In the genomic region with DNA sequence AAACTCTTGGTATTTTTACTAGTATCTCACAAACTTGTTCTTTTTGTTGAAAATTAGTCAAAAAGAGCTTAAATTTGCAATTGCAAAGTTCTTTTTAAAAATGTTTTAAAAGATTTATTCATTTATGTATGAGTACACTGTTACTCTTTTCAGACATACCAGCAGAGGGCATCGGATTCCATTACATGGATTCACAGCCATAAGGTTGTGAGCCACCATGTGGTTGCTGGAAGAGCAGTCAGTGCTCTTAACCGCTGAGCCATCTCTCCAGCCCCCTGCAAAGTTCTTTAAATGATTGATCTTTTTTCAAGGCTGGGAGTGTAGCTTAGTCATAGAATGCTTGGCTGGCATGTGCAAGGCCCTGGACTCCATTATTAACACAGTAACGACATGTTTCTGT, we compare ENCODE assay signal across 9 mouse cellular contexts. TPM values are rescaled to one million over a fixed set of nuclear protein-coding genes. Genes with fewer than 3 reads are reported as not detected.
DNase-seq lines count a peak whose midpoint lies in the region; ATAC-seq lines count a peak whose summit lies in the region.
"Had no signal": no experiment of that assay in that cellular context is flagged by ENCODE, and none has a peak within 500 bp of the region (broad histone marks: within the 10 kb centered on the region; RNA-seq: fewer than 3 reads in every experiment).

No protein-coding gene starts in this region.

- 67% methylated on average over 3 of the region's 3 CpGs for WGBS in forebrain, embryonic 11.5 days
- WGBS in forebrain, embryonic 10.5 days: 79% methylated on average over 3 of the region's 3 CpGs
- WGBS in hindbrain, embryonic 13.5 days: 56% methylated on average over 3 of the region's 3 CpGs

- H3K4me3 ChIP-seq in forebrain, embryonic 11.5 days (ENCODE audit: low read depth, low read length): no peak overlapping the region
- H3K4me3 ChIP-seq in forebrain, embryonic 10.5 days: no peak overlapping the region
- H3K4me3 ChIP-seq in hindbrain, embryonic 13.5 days: no peak overlapping the region

- no peaks in the 10 kb centered on the region for H3K9me3 ChIP-seq in forebrain, embryonic 11.5 days (ENCODE audit: control insufficient read depth, low read length)
- H3K9me3 ChIP-seq in forebrain, embryonic 10.5 days: no peaks in the 10 kb centered on the region
- no peaks in the 10 kb centered on the region for H3K9me3 ChIP-seq in hindbrain, embryonic 13.5 days

- no peak overlapping the region for H3K27ac ChIP-seq in forebrain, embryonic 11.5 days (ENCODE audit: low read depth, low read length)
- H3K27ac ChIP-seq in forebrain, embryonic 10.5 days: no peak overlapping the region
- no peak overlapping the region for H3K27ac ChIP-seq in hindbrain, embryonic 13.5 days

- H3K27me3 ChIP-seq in forebrain, embryonic 11.5 days (ENCODE audit: control insufficient read depth, insufficient read depth, low read length): no peaks in the 10 kb centered on the region
- no peaks in the 10 kb centered on the region for H3K27me3 ChIP-seq in forebrain, embryonic 10.5 days (ENCODE audit: poor library complexity, severe bottlenecking)
- no peaks in the 10 kb centered on the region for H3K27me3 ChIP-seq in hindbrain, embryonic 13.5 days

- no peak overlapping the region for H3K4me2 ChIP-seq in forebrain, embryonic 11.5 days (ENCODE audit: low read depth, low read length, severe bottlenecking)
- no peak overlapping the region for H3K4me2 ChIP-seq in hindbrain, embryonic 13.5 days

- no peak overlapping the region for H3K9ac ChIP-seq in forebrain, embryonic 11.5 days (ENCODE audit: low read length)
- no peak overlapping the region for H3K9ac ChIP-seq in hindbrain, embryonic 13.5 days

- H3K36me3 ChIP-seq in forebrain, embryonic 11.5 days (ENCODE audit: control insufficient read depth, insufficient read depth, low read length): peaks cover 21% of the 10 kb centered on the region; the same call in 1 of the 2 replicates
- peaks cover 98% of the 10 kb centered on the region for H3K36me3 ChIP-seq in forebrain, embryonic 10.5 days (replicated peaks)
- peaks cover 87% of the 10 kb centered on the region for H3K36me3 ChIP-seq in hindbrain, embryonic 13.5 days

- no peak for DNase-seq in forebrain, embryonic 11.5 days (ENCODE audit: low spot score)
- DNase-seq in forebrain, embryonic 10.5 days (ENCODE audit: extremely low spot score, low spot score): no peak
- DNase-seq in 3T3-L1 (ENCODE audit: low read depth, low spot score) (peak; percentile 89), ZHBTc4 (ENCODE audit: low read depth, low spot score) (peak; percentile 53)
- DNase-seq in layer of hippocampus, postnatal 10 days (ENCODE audit: low spot score in 2 of 2): no peak

- no peaks in the 10 kb centered on the region for H3K4me1 ChIP-seq in forebrain, embryonic 11.5 days (replicated peaks; ENCODE audit: control insufficient read depth, insufficient read depth, low read length)
- H3K4me1 ChIP-seq in forebrain, embryonic 10.5 days: no peaks in the 10 kb centered on the region
- peaks cover 41% of the 10 kb centered on the region for H3K4me1 ChIP-seq in hindbrain, embryonic 13.5 days (replicated peaks)

- ATAC-seq in forebrain, embryonic 11.5 days (replicated peaks; ENCODE audit: low FRiP score): 0 out of 2 replicates have a peak, but pooled peaks have one; percentile 39
- ATAC-seq in hindbrain, embryonic 13.5 days (ENCODE audit: low FRiP score): peak; percentile 28; the same call in 1 of the 2 replicates
- ATAC-seq in megakaryocyte progenitor cell, adult 5-6 weeks (replicated peaks; ENCODE audit: poor library complexity): peak; percentile 85
- ATAC-seq in erythroid progenitor cell, adult 5-6 weeks (replicated peaks; ENCODE audit: low FRiP score, poor library complexity, severe bottlenecking): no peak

RNA-seq across cellular contexts. Expression of a gene that starts 8.5 kb away (rescaled TPM):
- polyA plus RNA-seq in forebrain, embryonic 11.5 days (2014; fragmentation: Nextera tagmentation; extraction: Ambion mirVana): 37.9 and 39.5 TPM in 2 replicates
- polyA plus RNA-seq in forebrain, embryonic 10.5 days (2016; fragmentation: Nextera tagmentation; extraction: Ambion mirVana): 39.1 and 40.3 TPM in 2 replicates
- polyA plus RNA-seq in hindbrain, embryonic 13.5 days (2015; fragmentation: Nextera tagmentation; extraction: Ambion mirVana): 39.4 and 47.2 TPM in 2 replicates
- 8.7 and 12.3 TPM in 2 replicates for total RNA-seq in megakaryocyte progenitor cell, adult 5-6 weeks (2015)
- 6.1 and 11.0 TPM in 2 replicates for total RNA-seq in megakaryocyte progenitor cell, adult 5-6 weeks (2017)
- not detected in 2 replicates for total RNA-seq in erythroid progenitor cell, adult 5-6 weeks (2015; ENCODE audit: low replicate concordance)
- total RNA-seq in erythroid progenitor cell, adult 5-6 weeks (2017; ENCODE audit: low replicate concordance): 1.7 TPM in 1 of 2 replicates, not detected in the other
- 10 to 100 TPM; 25.3 to 25.7 TPM for total RNA-seq in layer of hippocampus, postnatal 10 days (2021)

RNA-seq across cellular contexts. Expression of a gene that starts 9.0 kb away (rescaled TPM):
- polyA plus RNA-seq in forebrain, embryonic 11.5 days (2014; fragmentation: Nextera tagmentation; extraction: Ambion mirVana): 110 and 112 TPM in 2 replicates
- 90.7 and 93.2 TPM in 2 replicates for polyA plus RNA-seq in forebrain, embryonic 10.5 days (2016; fragmentation: Nextera tagmentation; extraction: Ambion mirVana)
- 168 and 169 TPM in 2 replicates for polyA plus RNA-seq in hindbrain, embryonic 13.5 days (2015; fragmentation: Nextera tagmentation; extraction: Ambion mirVana)
- total RNA-seq in megakaryocyte progenitor cell, adult 5-6 weeks (2015): 169 and 177 TPM in 2 replicates
- 126 and 128 TPM in 2 replicates for total RNA-seq in megakaryocyte progenitor cell, adult 5-6 weeks (2017)
- total RNA-seq in erythroid progenitor cell, adult 5-6 weeks (2015; ENCODE audit: low replicate concordance): 17.7 and 24.7 TPM in 2 replicates
- 11.6 and 13.2 TPM in 2 replicates for total RNA-seq in erythroid progenitor cell, adult 5-6 weeks (2017; ENCODE audit: low replicate concordance)
- total RNA-seq in layer of hippocampus, postnatal 10 days (2021): 100 to 1,000 TPM; 109 to 114 TPM

RNA-seq across cellular contexts. Expression of a gene that starts 51.6 kb away (rescaled TPM):
- 0.21 and 0.32 TPM in 2 replicates for polyA plus RNA-seq in forebrain, embryonic 11.5 days (2014; fragmentation: Nextera tagmentation; extraction: Ambion mirVana)
- polyA plus RNA-seq in forebrain, embryonic 10.5 days (2016; fragmentation: Nextera tagmentation; extraction: Ambion mirVana): 0.16 and 0.18 TPM in 2 replicates
- 0.30 and 0.57 TPM in 2 replicates for polyA plus RNA-seq in hindbrain, embryonic 13.5 days (2015; fragmentation: Nextera tagmentation; extraction: Ambion mirVana)
- total RNA-seq in megakaryocyte progenitor cell, adult 5-6 weeks (2015): 1.2 TPM in 1 of 2 replicates, not detected in the other
- 0.10 and 0.87 TPM in 2 replicates for total RNA-seq in megakaryocyte progenitor cell, adult 5-6 weeks (2017)
- total RNA-seq in erythroid progenitor cell, adult 5-6 weeks (2015; ENCODE audit: low replicate concordance): 2.9 TPM in 1 of 2 replicates, not detected in the other
- total RNA-seq in erythroid progenitor cell, adult 5-6 weeks (2017; ENCODE audit: low replicate concordance): not detected in 2 replicates
- under 1 TPM; 0.91 to 0.96 TPM for total RNA-seq in layer of hippocampus, postnatal 10 days (2021)

RNA-seq across cellular contexts. Expression of a gene that starts 55.4 kb away (rescaled TPM):
- not detected in 2 replicates for polyA plus RNA-seq in forebrain, embryonic 11.5 days (2014; fragmentation: Nextera tagmentation; extraction: Ambion mirVana)
- polyA plus RNA-seq in forebrain, embryonic 10.5 days (2016; fragmentation: Nextera tagmentation; extraction: Ambion mirVana): not detected in 2 replicates
- not detected in 2 replicates for polyA plus RNA-seq in hindbrain, embryonic 13.5 days (2015; fragmentation: Nextera tagmentation; extraction: Ambion mirVana)
- total RNA-seq in megakaryocyte progenitor cell, adult 5-6 weeks (2015): not detected in 2 replicates
- not detected in 2 replicates for total RNA-seq in megakaryocyte progenitor cell, adult 5-6 weeks (2017)
- total RNA-seq in erythroid progenitor cell, adult 5-6 weeks (2015; ENCODE audit: low replicate concordance): not detected in 2 replicates
- total RNA-seq in erythroid progenitor cell, adult 5-6 weeks (2017; ENCODE audit: low replicate concordance): not detected in 2 replicates
- total RNA-seq in layer of hippocampus, postnatal 10 days (2021): not detected
- total RNA-seq: layer of hippocampus, adult 18-20 months had no signal

RNA-seq across cellular contexts. Expression of a gene that starts 57.7 kb away (rescaled TPM):
- polyA plus RNA-seq in forebrain, embryonic 11.5 days (2014; fragmentation: Nextera tagmentation; extraction: Ambion mirVana): 51.1 and 53.1 TPM in 2 replicates
- 57.5 and 61.1 TPM in 2 replicates for polyA plus RNA-seq in forebrain, embryonic 10.5 days (2016; fragmentation: Nextera tagmentation; extraction: Ambion mirVana)
- polyA plus RNA-seq in hindbrain, embryonic 13.5 days (2015; fragmentation: Nextera tagmentation; extraction: Ambion mirVana): 68.7 and 87.0 TPM in 2 replicates
- total RNA-seq in megakaryocyte progenitor cell, adult 5-6 weeks (2015): 8.3 and 11.7 TPM in 2 replicates
- 3.6 and 7.1 TPM in 2 replicates for total RNA-seq in megakaryocyte progenitor cell, adult 5-6 weeks (2017)
- 1.3 and 17.3 TPM in 2 replicates for total RNA-seq in erythroid progenitor cell, adult 5-6 weeks (2015; ENCODE audit: low replicate concordance)
- total RNA-seq in erythroid progenitor cell, adult 5-6 weeks (2017; ENCODE audit: low replicate concordance): 1.6 and 2.6 TPM in 2 replicates
- 10 to 100 TPM; 29.0 to 31.2 TPM for total RNA-seq in layer of hippocampus, postnatal 10 days (2021)

Comparison
In these comparisons a context has a peak if more than half of its experiments do, and no peak if none do; other contexts are left out.
1. DNase-seq: peak in 3T3-L1 (single experiment) and ZHBTc4 (single experiment); none in forebrain, embryonic 11.5 days (single experiment), forebrain, embryonic 10.5 days (single experiment) and layer of hippocampus, postnatal 10 days (0 of 2).
2. RNA of a gene that starts 9.0 kb away (total RNA-seq): 126 to 177 TPM in megakaryocyte progenitor cell, adult 5-6 weeks and 109 to 114 TPM in layer of hippocampus, postnatal 10 days; 11.6 to 24.7 TPM in erythroid progenitor cell, adult 5-6 weeks; every median in the first group is over 4 times any median in the second.